Mouse (Mus musculus): ENCODE results near the gene Ppm1b. TPM values are rescaled to one million over a fixed set of nuclear protein-coding genes. Genes with fewer than 3 reads are reported as not detected.
A peak's percentile ranks its signal among the peaks of the same experiment; 100 is the strongest.

Gene Ppm1b
- polyA plus RNA-seq, 1 experiment from 2014 or later, result 73.7 TPM

- H3K4me2 ChIP-seq (ENCODE audit: low read depth, low read length), result no peak overlapping the region
- H3K27ac ChIP-seq (replicated peaks; ENCODE audit: low read depth, low read length), result no peak overlapping the region
- no peak for DNase-seq (ENCODE audit: low spot score)
- H3K9me3 ChIP-seq (ENCODE audit: control insufficient read depth, low read length), result no peaks in the 10 kb centered on the region
- H3K27me3 ChIP-seq (replicated peaks; ENCODE audit: control insufficient read depth, insufficient read depth, low read length), result no peaks in the 10 kb centered on the region
- H3K36me3 ChIP-seq (ENCODE audit: control insufficient read depth, insufficient read depth, low read length), result no peaks in the 10 kb centered on the region
- no peak overlapping the region for H3K4me3 ChIP-seq (ENCODE audit: low read depth, low read length)
- H3K9ac ChIP-seq (ENCODE audit: low read depth, low read length), result no peak overlapping the region
- 90% methylated on average over 5 of the region's 5 CpGs for WGBS
- H3K4me1 ChIP-seq (ENCODE audit: control insufficient read depth, insufficient read depth, low read length), result no peaks in the 10 kb centered on the region
- no peak for ATAC-seq (ENCODE audit: low read depth)
These were observed 4.0 kb upstream of the Ppm1b start for GRCm38 (mm10) chr17:84952521-84952920.

GRCm38 (mm10) chr17:84953776-84954175, 2.8 kb upstream of the Ppm1b start:
- no peak overlapping the region for H3K4me2 ChIP-seq (ENCODE audit: low read depth, low read length)
- ATAC-seq (ENCODE audit: low read depth) (no peak), DNase-seq (ENCODE audit: low spot score) (no peak)
- H3K27me3 ChIP-seq (replicated peaks; ENCODE audit: control insufficient read depth, insufficient read depth, low read length), result no peaks in the 10 kb centered on the region
- no peaks in the 10 kb centered on the region for H3K9me3 ChIP-seq (ENCODE audit: control insufficient read depth, low read length)
- no peak overlapping the region for H3K4me3 ChIP-seq (ENCODE audit: low read depth, low read length)
- H3K27ac ChIP-seq (replicated peaks; ENCODE audit: low read depth, low read length), result no peak overlapping the region
- H3K4me1 ChIP-seq (ENCODE audit: control insufficient read depth, insufficient read depth, low read length), result no peaks in the 10 kb centered on the region
- WGBS, result 76% methylated on average over 5 of the region's 5 CpGs
- H3K36me3 ChIP-seq (ENCODE audit: control insufficient read depth, insufficient read depth, low read length), result no peaks in the 10 kb centered on the region
- H3K9ac ChIP-seq (ENCODE audit: low read depth, low read length), result no peak overlapping the region

- H3K4me2 ChIP-seq (ENCODE audit: low read depth, low read length), result no peak overlapping the region
- WGBS, result 77% methylated on average over 5 of the region's 5 CpGs
- H3K9ac ChIP-seq (ENCODE audit: low read depth, low read length), result no peak overlapping the region
- no peak overlapping the region for H3K4me3 ChIP-seq (ENCODE audit: low read depth, low read length)
- H3K27ac ChIP-seq (replicated peaks; ENCODE audit: low read depth, low read length), result no peak overlapping the region
- H3K36me3 ChIP-seq (ENCODE audit: control insufficient read depth, insufficient read depth, low read length), result no peaks in the 10 kb centered on the region
- H3K4me1 ChIP-seq (ENCODE audit: control insufficient read depth, insufficient read depth, low read length), result peaks cover 10% of the 10 kb centered on the region
- DNase-seq (ENCODE audit: low spot score) (no peak), ATAC-seq (ENCODE audit: low read depth) (no peak)
- no peaks in the 10 kb centered on the region for H3K9me3 ChIP-seq (ENCODE audit: control insufficient read depth, low read length)
- no peaks in the 10 kb centered on the region for H3K27me3 ChIP-seq (replicated peaks; ENCODE audit: control insufficient read depth, insufficient read depth, low read length)
These were observed 1.7 kb upstream of the Ppm1b start for GRCm38 (mm10) chr17:84954881-84955280.

GRCm38 (mm10) chr17:84956931-84957486, 468 bp downstream of the Ppm1b start:
- H3K4me1 ChIP-seq (ENCODE audit: control insufficient read depth, insufficient read depth, low read length), result peaks cover 15% of the 10 kb centered on the region
- H3K9ac ChIP-seq (ENCODE audit: low read depth, low read length), result peak overlapping the region; percentile 66
- peak; percentile 89 for ATAC-seq (ENCODE audit: low read depth)
- H3K36me3 ChIP-seq (ENCODE audit: control insufficient read depth, insufficient read depth, low read length), result no peaks in the 10 kb centered on the region
- no peaks in the 10 kb centered on the region for H3K9me3 ChIP-seq (ENCODE audit: control insufficient read depth, low read length)
- H3K4me2 ChIP-seq (ENCODE audit: low read depth, low read length), result peak overlapping the region; percentile 64
- H3K27ac ChIP-seq (replicated peaks; ENCODE audit: low read depth, low read length), result peak overlapping the region; percentile 94
- under 1% methylated on average over 24 of the region's 24 CpGs for WGBS
- H3K4me3 ChIP-seq (ENCODE audit: low read depth, low read length), result peak overlapping the region; percentile 96
- H3K27me3 ChIP-seq (replicated peaks; ENCODE audit: control insufficient read depth, insufficient read depth, low read length), result no peaks in the 10 kb centered on the region
- DNase-seq (ENCODE audit: low spot score), result peak; percentile 98

GRCm38 (mm10) chr17:84957487-84958259, 1.1 kb downstream of the Ppm1b start:
- Histone ChIP-seq H3K4me2 (ENCODE audit: low read depth, low read length) (peak overlapping the region; percentile 68), H3K27ac (replicated peaks; ENCODE audit: low read depth, low read length) (peak overlapping the region; percentile 94), H3K4me3 (ENCODE audit: low read depth, low read length) (peak overlapping the region; percentile 96), H3K36me3 (ENCODE audit: control insufficient read depth, insufficient read depth, low read length) (no peaks in the 10 kb centered on the region), H3K9me3 (ENCODE audit: control insufficient read depth, low read length) (no peaks in the 10 kb centered on the region), H3K27me3 (replicated peaks; ENCODE audit: control insufficient read depth, insufficient read depth, low read length) (no peaks in the 10 kb centered on the region), H3K4me1 (ENCODE audit: control insufficient read depth, insufficient read depth, low read length) (peaks cover 15% of the 10 kb centered on the region), H3K9ac (ENCODE audit: low read depth, low read length) (peak overlapping the region; percentile 95)
- ATAC-seq (ENCODE audit: low read depth) (peak; percentile 97), DNase-seq (ENCODE audit: low spot score) (peak; percentile 100)
- 1% methylated on average over 35 of the region's 55 CpGs for WGBS

GRCm38 (mm10) chr17:84958411-84958911, 1.9 kb downstream of the Ppm1b start:
- DNase-seq (ENCODE audit: low spot score) (no peak), ATAC-seq (ENCODE audit: low read depth) (no peak)
- peak overlapping the region; percentile 91 for H3K27ac ChIP-seq (replicated peaks; ENCODE audit: low read depth, low read length)
- H3K4me3 ChIP-seq (ENCODE audit: low read depth, low read length), result peak overlapping the region; percentile 96
- H3K4me1 ChIP-seq (ENCODE audit: control insufficient read depth, insufficient read depth, low read length), result peaks cover 15% of the 10 kb centered on the region
- H3K9ac ChIP-seq (ENCODE audit: low read depth, low read length), result peak overlapping the region; percentile 95
- under 1% methylated on average over 21 of the region's 52 CpGs for WGBS
- H3K4me2 ChIP-seq (ENCODE audit: low read depth, low read length), result peak overlapping the region; percentile 68
- H3K27me3 ChIP-seq (replicated peaks; ENCODE audit: control insufficient read depth, insufficient read depth, low read length), result no peaks in the 10 kb centered on the region
- H3K9me3 ChIP-seq (ENCODE audit: control insufficient read depth, low read length), result no peaks in the 10 kb centered on the region
- H3K36me3 ChIP-seq (ENCODE audit: control insufficient read depth, insufficient read depth, low read length), result no peaks in the 10 kb centered on the region

GRCm38 (mm10) chr17:84958986-84959664, 2.6 kb downstream of the Ppm1b start:
- Histone ChIP-seq H3K9me3 (ENCODE audit: control insufficient read depth, low read length) (no peaks in the 10 kb centered on the region), H3K4me2 (ENCODE audit: low read depth, low read length) (peak overlapping the region; percentile 68), H3K27me3 (replicated peaks; ENCODE audit: control insufficient read depth, insufficient read depth, low read length) (no peaks in the 10 kb centered on the region), H3K4me1 (ENCODE audit: control insufficient read depth, insufficient read depth, low read length) (peaks cover 15% of the 10 kb centered on the region), H3K27ac (replicated peaks; ENCODE audit: low read depth, low read length) (no peak overlapping the region), H3K9ac (ENCODE audit: low read depth, low read length) (peak overlapping the region; percentile 95), H3K36me3 (ENCODE audit: control insufficient read depth, insufficient read depth, low read length) (no peaks in the 10 kb centered on the region), H3K4me3 (ENCODE audit: low read depth, low read length) (peak overlapping the region; percentile 96)
- WGBS, result 29% methylated on average over 6 of the region's 6 CpGs
- DNase-seq (ENCODE audit: low spot score), result no peak
- no peak for ATAC-seq (ENCODE audit: low read depth)

GRCm38 (mm10) chr17:84959665-84960020, 3.1 kb downstream of the Ppm1b start:
- ATAC-seq (ENCODE audit: low read depth), result no peak

More at GRCm38 (mm10) chr17:84959665-84960020, 3.1 kb downstream of the Ppm1b start:
- Histone ChIP-seq H3K27me3 (replicated peaks; ENCODE audit: control insufficient read depth, insufficient read depth, low read length) (no peaks in the 10 kb centered on the region), H3K27ac (replicated peaks; ENCODE audit: low read depth, low read length) (no peak overlapping the region), H3K36me3 (ENCODE audit: control insufficient read depth, insufficient read depth, low read length) (no peaks in the 10 kb centered on the region), H3K4me1 (ENCODE audit: control insufficient read depth, insufficient read depth, low read length) (peaks cover 15% of the 10 kb centered on the region), H3K4me2 (ENCODE audit: low read depth, low read length) (peak overlapping the region; percentile 68), H3K9me3 (ENCODE audit: control insufficient read depth, low read length) (no peaks in the 10 kb centered on the region), H3K9ac (ENCODE audit: low read depth, low read length) (0 out of 2 replicates have a peak overlapping the region, but pooled peaks have one; percentile 95), H3K4me3 (ENCODE audit: low read depth, low read length) (peak overlapping the region; percentile 96)
- no peak for DNase-seq (ENCODE audit: low spot score)
- WGBS, result 62% methylated on average over 3 of the region's 3 CpGs

Data from embryonic facial prominence, embryonic 14.5 days (tissue).